Comparison of ENCODE assay signal across 10 mouse cellular contexts in genomic region chr8:84065457-84066072, GRCm38 (mm10). TPM values are rescaled to one million over a fixed set of nuclear protein-coding genes. Genes with fewer than 3 reads are reported as not detected.
DNase-seq lines count a peak whose midpoint lies in the region; ATAC-seq and TF ChIP-seq lines count a peak whose summit lies in the region.
"Had no signal": no experiment of that assay in that cellular context is flagged by ENCODE, and none has a peak within 500 bp of the region (broad histone marks: within the 10 kb centered on the region; RNA-seq: fewer than 3 reads in every experiment).

No protein-coding gene starts in this region.

- peaks cover 27% of the 10 kb centered on the region for H3K4me1 ChIP-seq in liver, adult 2 months (ENCODE audit: control insufficient read depth, insufficient read depth, low read length)
- H3K4me1 ChIP-seq in embryonic facial prominence, embryonic 13.5 days: peaks cover 23% of the 10 kb centered on the region
- peaks cover 25% of the 10 kb centered on the region for H3K4me1 ChIP-seq in intestine, embryonic 16.5 days (ENCODE audit: control insufficient read depth, insufficient read depth, low read length)
- H3K4me1 ChIP-seq in neural tube, embryonic 13.5 days (replicated peaks): peaks cover 42% of the 10 kb centered on the region

- TF ChIP-seq POLR2A in liver, adult 2 months (IDR thresholded peaks at IDR 0.05; ENCODE audit: extremely low read depth, insufficient read depth, low read length): no peak

- DNase-seq in liver, adult 2 months (ENCODE audit: extremely low read depth, low read depth, low spot score): no peak
- DNase-seq in liver: no peak
- no peak for DNase-seq in layer of hippocampus, adult 8-10 months (ENCODE audit: low spot score in 2 of 2)

- H3K79me2 ChIP-seq in liver, adult 2 months (ENCODE audit: control insufficient read depth, insufficient read depth, low read length): peaks cover 8% of the 10 kb centered on the region; the same call in 1 of the 2 replicates

- H3K27ac ChIP-seq in liver, adult 2 months (replicated peaks; ENCODE audit: insufficient read depth, low read depth, low read length): peak overlapping the region; percentile 65
- peak overlapping the region; percentile 82; the same call in 1 of the 2 replicates for H3K27ac ChIP-seq in embryonic facial prominence, embryonic 13.5 days
- H3K27ac ChIP-seq in intestine, embryonic 16.5 days (ENCODE audit: low read length): peak overlapping the region; percentile 89; the same call in 1 of the 2 replicates
- H3K27ac ChIP-seq in neural tube, embryonic 13.5 days (replicated peaks): peak overlapping the region; percentile 88

- no peaks in the 10 kb centered on the region for H3K9me3 ChIP-seq in embryonic facial prominence, embryonic 13.5 days
- no peaks in the 10 kb centered on the region for H3K9me3 ChIP-seq in intestine, embryonic 16.5 days (ENCODE audit: control insufficient read depth, low read length)
- H3K9me3 ChIP-seq in neural tube, embryonic 13.5 days: no peaks in the 10 kb centered on the region

- H3K4me3 ChIP-seq in liver, adult 2 months (ENCODE audit: insufficient read depth, low read depth, low read length): peak overlapping the region; percentile 69
- peak overlapping the region; percentile 81 for H3K4me3 ChIP-seq in embryonic facial prominence, embryonic 13.5 days
- peak overlapping the region; percentile 68 for H3K4me3 ChIP-seq in intestine, embryonic 16.5 days (ENCODE audit: low read length)
- H3K4me3 ChIP-seq in neural tube, embryonic 13.5 days: peak overlapping the region; percentile 77

- H3K9ac ChIP-seq in liver, adult 2 months (ENCODE audit: low read depth, low read length): peak overlapping the region; percentile 70
- peak overlapping the region; percentile 83 for H3K9ac ChIP-seq in embryonic facial prominence, embryonic 13.5 days
- H3K9ac ChIP-seq in intestine, embryonic 16.5 days (ENCODE audit: low read depth, low read length): peak overlapping the region; percentile 84
- H3K9ac ChIP-seq in neural tube, embryonic 13.5 days: peak overlapping the region; percentile 77

- 29% methylated on average over 5 of the region's 5 CpGs for WGBS in liver, adult 2 months
- 32% methylated on average over 5 of the region's 5 CpGs for WGBS in embryonic facial prominence, embryonic 13.5 days
- 22% methylated on average over 5 of the region's 5 CpGs for WGBS in intestine, embryonic 16.5 days
- WGBS in neural tube, embryonic 13.5 days: 17% methylated on average over 5 of the region's 5 CpGs

- no peak for ATAC-seq in embryonic facial prominence, embryonic 13.5 days (ENCODE audit: insufficient number of reproducible peaks, insufficient read depth, low FRiP score, low TSS enrichment, low read depth)
- ATAC-seq in intestine, embryonic 16.5 days: no peak
- ATAC-seq in neural tube, embryonic 13.5 days (ENCODE audit: low read depth): no peak
- ATAC-seq in inflammation-experienced regulatory T-cells, adult 6 months: no peak
- ATAC-seq in activated CD4-positive, CD25-positive, alpha-beta regulatory T cell, adult 4 months: no peak

- no peaks in the 10 kb centered on the region for H3K36me3 ChIP-seq in liver, adult 2 months (ENCODE audit: control insufficient read depth, insufficient read depth, low read length)
- H3K36me3 ChIP-seq in embryonic facial prominence, embryonic 13.5 days: no peaks in the 10 kb centered on the region
- no peaks in the 10 kb centered on the region for H3K36me3 ChIP-seq in intestine, embryonic 16.5 days (ENCODE audit: control insufficient read depth, insufficient read depth, low read length)
- H3K36me3 ChIP-seq in neural tube, embryonic 13.5 days: no peaks in the 10 kb centered on the region

- no peaks in the 10 kb centered on the region for H3K27me3 ChIP-seq in liver, adult 2 months (ENCODE audit: control insufficient read depth, insufficient read depth, low read length)
- no peaks in the 10 kb centered on the region for H3K27me3 ChIP-seq in embryonic facial prominence, embryonic 13.5 days
- no peaks in the 10 kb centered on the region for H3K27me3 ChIP-seq in intestine, embryonic 16.5 days (replicated peaks; ENCODE audit: control insufficient read depth, insufficient read depth, low read length)
- no peaks in the 10 kb centered on the region for H3K27me3 ChIP-seq in neural tube, embryonic 13.5 days

- no peak for TF ChIP-seq CTCF in liver, adult 2 months (IDR thresholded peaks at IDR 0.05; ENCODE audit: low read depth, low read length)

- H3K4me2 ChIP-seq in embryonic facial prominence, embryonic 13.5 days: peak overlapping the region; percentile 76
- peak overlapping the region; percentile 76 for H3K4me2 ChIP-seq in intestine, embryonic 16.5 days (ENCODE audit: low read depth, low read length)
- peak overlapping the region; percentile 86 for H3K4me2 ChIP-seq in neural tube, embryonic 13.5 days

RNA-seq across cellular contexts. Expression of gene Gm10643, which starts 0.6 kb away (rescaled TPM):
- 0.65 and 0.74 TPM in 2 replicates for total RNA-seq in liver, adult 2 months (2014; rRNA removed)
- 0.10 TPM in 1 of 2 replicates, not detected in the other for polyA plus RNA-seq in liver, adult 2 months (2012; rRNA removed)
- polyA plus RNA-seq in embryonic facial prominence, embryonic 13.5 days (2015; fragmentation: Nextera tagmentation; extraction: Ambion mirVana): 1.6 and 2.0 TPM in 2 replicates
- polyA plus RNA-seq in intestine, embryonic 16.5 days (2015; fragmentation: Nextera tagmentation; extraction: Ambion mirVana): 0.76 and 0.81 TPM in 2 replicates
- polyA plus RNA-seq in neural tube, embryonic 13.5 days (2015; fragmentation: Nextera tagmentation; extraction: Ambion mirVana): 1.9 and 2.2 TPM in 2 replicates
- 1 to 10 TPM in 1 of 3 experiments, under 1 TPM in 2; 0.53 to 1.4 (median 0.91) TPM for polyA plus RNA-seq in inflammation-experienced regulatory T-cells, adult 6 months (2017; shearing (Covaris generic))
- polyA plus RNA-seq in activated CD4-positive, CD25-positive, alpha-beta regulatory T cell, adult 4 months (2017; shearing (Covaris generic)): 1 to 10 TPM in 1 of 2 experiments, under 1 TPM in 1; 0.98 to 1.2 TPM
- total RNA-seq in layer of hippocampus, adult 8-10 months (2022): 1 to 10 TPM; 3.4 to 7.1 (median 5.4) TPM

RNA-seq across cellular contexts. Expression of gene Rfx1, which starts 1.1 kb away (rescaled TPM):
- total RNA-seq in liver, adult 2 months (2014; rRNA removed): 1.8 and 2.6 TPM in 2 replicates
- polyA plus RNA-seq in liver, adult 2 months (2012; rRNA removed): 6.4 and 8.3 TPM in 2 replicates
- polyA plus RNA-seq in embryonic facial prominence, embryonic 13.5 days (2015; fragmentation: Nextera tagmentation; extraction: Ambion mirVana): 8.7 and 10.1 TPM in 2 replicates
- polyA plus RNA-seq in intestine, embryonic 16.5 days (2015; fragmentation: Nextera tagmentation; extraction: Ambion mirVana): 5.9 and 6.8 TPM in 2 replicates
- 8.1 and 8.2 TPM in 2 replicates for polyA plus RNA-seq in neural tube, embryonic 13.5 days (2015; fragmentation: Nextera tagmentation; extraction: Ambion mirVana)
- polyA plus RNA-seq in inflammation-experienced regulatory T-cells, adult 6 months (2017; shearing (Covaris generic)): 10 to 100 TPM in 2 of 3 experiments, 1 to 10 TPM in 1; 9.4 to 13.2 (median 13.2) TPM
- 10 to 100 TPM; 11.9 to 12.6 TPM for polyA plus RNA-seq in activated CD4-positive, CD25-positive, alpha-beta regulatory T cell, adult 4 months (2017; shearing (Covaris generic))
- total RNA-seq in layer of hippocampus, adult 8-10 months (2022): 10 to 100 TPM; 24.6 to 34.1 (median 28.3) TPM

RNA-seq across cellular contexts. Expression of gene Rln3, which starts 20.8 kb away (rescaled TPM):
- not detected in 2 replicates for total RNA-seq in liver, adult 2 months (2014; rRNA removed)
- polyA plus RNA-seq in liver, adult 2 months (2012; rRNA removed): not detected in 2 replicates
- polyA plus RNA-seq in embryonic facial prominence, embryonic 13.5 days (2015; fragmentation: Nextera tagmentation; extraction: Ambion mirVana): not detected in 2 replicates
- polyA plus RNA-seq in intestine, embryonic 16.5 days (2015; fragmentation: Nextera tagmentation; extraction: Ambion mirVana): 0.23 and 0.37 TPM in 2 replicates
- polyA plus RNA-seq in neural tube, embryonic 13.5 days (2015; fragmentation: Nextera tagmentation; extraction: Ambion mirVana): not detected in 2 replicates
- polyA plus RNA-seq in inflammation-experienced regulatory T-cells, adult 6 months (2017; shearing (Covaris generic)): 10 to 100 TPM; 21.2 to 34.2 (median 31.9) TPM
- 10 to 100 TPM; 44.3 to 60.9 TPM for polyA plus RNA-seq in activated CD4-positive, CD25-positive, alpha-beta regulatory T cell, adult 4 months (2017; shearing (Covaris generic))
- total RNA-seq in layer of hippocampus, adult 8-10 months (2022): not detected
- total RNA-seq: adrenal gland, postnatal 4 days; left cerebral cortex, postnatal 4 days had no signal

RNA-seq across cellular contexts. Expression of gene Il27ra, which starts 23.2 kb away (rescaled TPM):
- 1.4 and 1.5 TPM in 2 replicates for total RNA-seq in liver, adult 2 months (2014; rRNA removed)
- 1.4 and 2.1 TPM in 2 replicates for polyA plus RNA-seq in liver, adult 2 months (2012; rRNA removed)
- 0.66 and 1.0 TPM in 2 replicates for polyA plus RNA-seq in embryonic facial prominence, embryonic 13.5 days (2015; fragmentation: Nextera tagmentation; extraction: Ambion mirVana)
- polyA plus RNA-seq in intestine, embryonic 16.5 days (2015; fragmentation: Nextera tagmentation; extraction: Ambion mirVana): 1.2 and 1.4 TPM in 2 replicates
- 0.43 and 0.56 TPM in 2 replicates for polyA plus RNA-seq in neural tube, embryonic 13.5 days (2015; fragmentation: Nextera tagmentation; extraction: Ambion mirVana)
- polyA plus RNA-seq in inflammation-experienced regulatory T-cells, adult 6 months (2017; shearing (Covaris generic)): 100 to 1,000 TPM; 188 to 350 (median 272) TPM
- polyA plus RNA-seq in activated CD4-positive, CD25-positive, alpha-beta regulatory T cell, adult 4 months (2017; shearing (Covaris generic)): 100 to 1,000 TPM; 185 to 292 TPM
- 1 to 10 TPM; 1.5 to 2.7 (median 1.8) TPM for total RNA-seq in layer of hippocampus, adult 8-10 months (2022)

RNA-seq across cellular contexts. Expression of gene Dcaf15, which starts 39.0 kb away (rescaled TPM):
- total RNA-seq in liver, adult 2 months (2014; rRNA removed): 1.4 and 2.2 TPM in 2 replicates
- polyA plus RNA-seq in liver, adult 2 months (2012; rRNA removed): 9.2 and 9.9 TPM in 2 replicates
- 10.8 and 12.2 TPM in 2 replicates for polyA plus RNA-seq in embryonic facial prominence, embryonic 13.5 days (2015; fragmentation: Nextera tagmentation; extraction: Ambion mirVana)
- polyA plus RNA-seq in intestine, embryonic 16.5 days (2015; fragmentation: Nextera tagmentation; extraction: Ambion mirVana): 8.8 and 9.4 TPM in 2 replicates
- polyA plus RNA-seq in neural tube, embryonic 13.5 days (2015; fragmentation: Nextera tagmentation; extraction: Ambion mirVana): 16.5 and 16.8 TPM in 2 replicates
- 10 to 100 TPM; 16.6 to 20.0 (median 18.6) TPM for polyA plus RNA-seq in inflammation-experienced regulatory T-cells, adult 6 months (2017; shearing (Covaris generic))
- 10 to 100 TPM; 13.9 to 15.9 TPM for polyA plus RNA-seq in activated CD4-positive, CD25-positive, alpha-beta regulatory T cell, adult 4 months (2017; shearing (Covaris generic))
- 10 to 100 TPM; 18.9 to 21.6 (median 19.3) TPM for total RNA-seq in layer of hippocampus, adult 8-10 months (2022)

Comparison
In these comparisons a context has a peak if more than half of its experiments do, and no peak if none do; other contexts are left out.
1. RNA of gene Rln3, which starts 20.8 kb away (polyA plus RNA-seq): 44.3 to 60.9 TPM in activated CD4-positive, CD25-positive, alpha-beta regulatory T cell, adult 4 months and 21.2 to 34.2 TPM in inflammation-experienced regulatory T-cells, adult 6 months; 0.23 to 0.37 TPM in intestine, embryonic 16.5 days, not detected in liver, adult 2 months, not detected in embryonic facial prominence, embryonic 13.5 days and not detected in neural tube, embryonic 13.5 days; every median in the first group is over 10 times any median in the second.
2. Peak in every context shown above with its lines, with median percentiles within 50 percentile points of each other: H3K27ac ChIP-seq, H3K4me3 ChIP-seq, H3K9ac ChIP-seq and H3K4me2 ChIP-seq.